Mouse (Mus musculus): ENCODE measurements around the gene Asic2.
A peak's percentile ranks its signal among the peaks of the same experiment; 100 is the strongest.
"Not testable (repeated sequence)": the region's sequence is repeated elsewhere in the genome, so short reads cannot be mapped to it uniquely, and the experiment has no call there.

Gene Asic2

DNA sequence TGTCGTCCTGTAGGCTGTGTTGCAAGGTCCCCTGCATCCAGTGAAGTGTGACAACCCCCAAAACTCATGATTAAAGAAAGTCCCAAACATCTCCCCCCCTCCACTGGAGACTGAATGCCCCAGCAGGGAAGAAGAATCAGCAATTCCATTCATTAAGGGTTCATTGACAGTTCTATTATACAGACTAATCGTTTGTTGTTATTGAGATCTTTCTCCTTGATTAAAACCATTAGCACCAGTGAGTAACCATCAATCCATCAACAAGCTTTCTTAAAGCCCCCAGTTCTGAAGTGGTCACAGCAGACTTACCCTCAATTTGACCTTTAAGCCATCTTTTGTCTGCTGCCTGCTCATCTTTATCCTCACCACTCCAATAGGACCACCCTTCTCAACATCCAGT, 688.2 kb downstream of the Asic2 start:
- H3K4me1 ChIP-seq (replicated peaks; ENCODE audit: low read depth, low read length), result peaks cover 13% of the 10 kb centered on the region
- H3K36me3 ChIP-seq (ENCODE audit: insufficient read depth, low read length), result no peaks in the 10 kb centered on the region
- TF ChIP-seq POU5F1 (IDR thresholded peaks at IDR 0.05; ENCODE audit: borderline replicate concordance, low read length), result no peak
- TF ChIP-seq NANOG (IDR thresholded peaks at IDR 0.05; ENCODE audit: borderline replicate concordance, low read length), result peak; percentile 99
- no peak for TF ChIP-seq CTCF (conservative IDR thresholded peaks at IDR 0.05; ENCODE audit: low read length)
- no peak overlapping the region for H3K4me3 ChIP-seq (replicated peaks; ENCODE audit: low read length)
- H3K27me3 ChIP-seq (ENCODE audit: insufficient read depth, low read length), result peaks cover 53% of the 10 kb centered on the region
- H3K9me3 ChIP-seq (ENCODE audit: low read length), result peaks cover 12% of the 10 kb centered on the region; the same call in 1 of the 2 replicates

DNA sequence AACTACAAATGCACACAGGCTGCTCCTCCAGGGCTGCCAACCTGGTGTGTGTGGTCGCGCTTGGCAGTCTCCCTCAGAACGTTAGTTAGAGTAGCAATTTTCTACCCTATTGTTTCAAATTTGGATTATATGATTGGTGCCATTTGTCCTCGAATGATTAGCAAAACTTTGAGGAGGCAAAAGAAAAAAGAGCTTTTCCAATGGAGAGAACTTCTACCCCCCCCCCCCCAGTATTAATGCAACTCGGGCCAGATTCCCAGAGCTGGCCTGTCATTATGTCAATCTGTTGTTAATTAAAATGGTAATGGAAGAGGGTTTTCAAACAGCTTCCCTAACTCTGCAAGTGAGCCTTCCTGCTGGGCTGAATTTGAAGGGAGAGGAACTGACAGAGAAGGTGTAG, 690.9 kb downstream of the Asic2 start:
- Histone ChIP-seq H3K4me3 (replicated peaks; ENCODE audit: low read length) (no peak overlapping the region), H3K27me3 (ENCODE audit: insufficient read depth, low read length) (peaks cover 29% of the 10 kb centered on the region), H3K36me3 (ENCODE audit: insufficient read depth, low read length) (no peaks in the 10 kb centered on the region), H3K9me3 (ENCODE audit: low read length) (peaks cover 12% of the 10 kb centered on the region; the same call in 1 of the 2 replicates), H3K4me1 (replicated peaks; ENCODE audit: low read depth, low read length) (peaks cover 13% of the 10 kb centered on the region)
- no peak for TF ChIP-seq CTCF (conservative IDR thresholded peaks at IDR 0.05; ENCODE audit: low read length)
- TF ChIP-seq NANOG (IDR thresholded peaks at IDR 0.05; ENCODE audit: borderline replicate concordance, low read length), result no peak
- TF ChIP-seq POU5F1 (IDR thresholded peaks at IDR 0.05; ENCODE audit: borderline replicate concordance, low read length), result no peak

DNA sequence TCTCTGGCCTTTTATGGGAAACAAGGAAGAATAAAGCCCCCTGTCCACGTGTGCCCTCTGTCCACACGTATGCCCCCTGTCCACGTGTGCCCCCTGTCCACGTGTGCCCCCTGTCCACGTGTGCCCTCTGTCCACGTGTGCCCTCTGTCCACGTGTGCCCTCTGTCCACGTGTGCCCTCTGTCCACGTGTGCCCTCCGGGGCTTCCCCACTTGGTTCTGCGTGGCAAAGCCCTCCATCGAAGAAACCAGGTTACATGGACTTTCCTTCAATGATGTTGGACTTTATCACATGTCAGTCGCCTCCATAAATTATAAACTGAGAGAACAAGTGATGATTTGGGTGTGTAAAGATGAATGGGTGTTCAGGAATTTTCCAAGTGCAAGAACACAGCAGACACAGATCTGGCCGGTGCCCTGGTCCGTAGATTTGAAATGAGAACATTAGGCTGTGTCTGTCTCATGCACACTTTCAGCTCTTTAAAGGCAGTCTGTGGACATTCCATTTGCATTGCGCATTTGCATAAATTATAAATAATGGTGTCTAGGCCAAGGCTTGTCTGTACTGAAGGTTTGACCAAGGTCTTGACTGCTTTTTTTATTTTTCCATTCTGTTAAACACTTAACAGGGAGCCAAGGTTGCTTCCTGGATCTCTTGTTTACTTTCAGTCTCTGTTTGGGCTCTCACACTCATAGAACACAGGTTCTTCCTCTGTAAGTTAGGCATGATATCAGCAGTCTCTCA, 695.4 kb downstream of the Asic2 start:
- no peak for TF ChIP-seq NANOG (IDR thresholded peaks at IDR 0.05; ENCODE audit: borderline replicate concordance, low read length)
- Histone ChIP-seq H3K4me1 (replicated peaks; ENCODE audit: low read depth, low read length) (no peaks in the 10 kb centered on the region), H3K4me3 (replicated peaks; ENCODE audit: low read length) (no peak overlapping the region), H3K27me3 (ENCODE audit: insufficient read depth, low read length) (0 out of 2 replicates have a peak, but pooled peaks cover 9% of the 10 kb centered on the region), H3K36me3 (ENCODE audit: insufficient read depth, low read length) (no peaks in the 10 kb centered on the region), H3K9me3 (ENCODE audit: low read length) (peaks cover 10% of the 10 kb centered on the region; the same call in 1 of the 2 replicates)

DNA sequence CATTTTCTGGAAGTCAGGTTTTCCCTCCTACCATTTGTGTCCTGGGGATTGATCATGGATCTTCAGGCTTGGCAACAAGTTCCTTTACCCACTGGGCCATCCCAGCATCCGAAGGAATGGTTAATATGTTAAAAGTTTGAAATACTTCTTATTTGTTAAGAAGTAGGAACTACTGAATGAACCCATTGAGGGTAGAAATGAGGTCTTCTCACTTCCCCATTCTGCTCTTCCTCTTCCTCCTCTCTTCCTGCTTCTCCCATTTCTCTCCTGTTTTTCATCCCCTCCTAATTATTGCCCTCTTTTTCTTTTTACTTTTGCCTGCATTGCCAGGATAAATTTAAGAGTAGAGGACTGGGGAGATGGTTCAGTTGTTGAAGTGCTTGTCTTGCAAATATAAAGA, 696.8 kb downstream of the Asic2 start:
- TF ChIP-seq CTCF (conservative IDR thresholded peaks at IDR 0.05; ENCODE audit: low read length) (no peak), NANOG (IDR thresholded peaks at IDR 0.05; ENCODE audit: borderline replicate concordance, low read length) (no peak), POU5F1 (IDR thresholded peaks at IDR 0.05; ENCODE audit: borderline replicate concordance, low read length) (no peak)
- Histone ChIP-seq H3K4me1 (replicated peaks; ENCODE audit: low read depth, low read length) (no peaks in the 10 kb centered on the region), H3K36me3 (ENCODE audit: insufficient read depth, low read length) (no peaks in the 10 kb centered on the region), H3K27me3 (ENCODE audit: insufficient read depth, low read length) (0 out of 2 replicates have a peak, but pooled peaks cover 9% of the 10 kb centered on the region), H3K4me3 (replicated peaks; ENCODE audit: low read length) (no peak overlapping the region), H3K9me3 (ENCODE audit: low read length) (peaks cover 23% of the 10 kb centered on the region)

DNA sequence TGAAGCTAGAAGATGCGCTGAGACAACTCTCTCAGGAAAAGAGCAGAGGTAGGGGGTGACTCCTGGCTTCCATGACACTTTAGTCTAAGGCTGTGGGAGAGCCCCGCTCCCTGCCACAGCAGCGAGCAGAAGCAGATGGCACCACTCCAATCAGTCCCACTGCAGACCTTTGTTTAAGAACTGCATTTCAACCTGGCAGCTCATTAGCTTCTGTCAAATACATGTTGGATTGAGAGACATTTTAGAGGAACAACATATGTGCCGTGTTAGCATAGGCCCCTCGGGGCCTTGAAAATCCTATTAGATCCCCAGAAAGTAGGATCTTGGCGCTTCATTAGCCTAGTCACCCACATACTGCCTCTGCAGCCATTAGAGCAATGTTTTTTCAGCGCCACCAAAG, 697.7 kb downstream of the Asic2 start:
- Histone ChIP-seq H3K4me3 (replicated peaks; ENCODE audit: low read length) (no peak overlapping the region), H3K4me1 (replicated peaks; ENCODE audit: low read depth, low read length) (no peaks in the 10 kb centered on the region), H3K9me3 (ENCODE audit: low read length) (peaks cover 31% of the 10 kb centered on the region), H3K27me3 (ENCODE audit: insufficient read depth, low read length) (0 out of 2 replicates have a peak, but pooled peaks cover 2% of the 10 kb centered on the region), H3K36me3 (ENCODE audit: insufficient read depth, low read length) (no peaks in the 10 kb centered on the region)
- TF ChIP-seq CTCF (conservative IDR thresholded peaks at IDR 0.05; ENCODE audit: low read length) (no peak), NANOG (IDR thresholded peaks at IDR 0.05; ENCODE audit: borderline replicate concordance, low read length) (no peak), POU5F1 (IDR thresholded peaks at IDR 0.05; ENCODE audit: borderline replicate concordance, low read length) (no peak)

DNA sequence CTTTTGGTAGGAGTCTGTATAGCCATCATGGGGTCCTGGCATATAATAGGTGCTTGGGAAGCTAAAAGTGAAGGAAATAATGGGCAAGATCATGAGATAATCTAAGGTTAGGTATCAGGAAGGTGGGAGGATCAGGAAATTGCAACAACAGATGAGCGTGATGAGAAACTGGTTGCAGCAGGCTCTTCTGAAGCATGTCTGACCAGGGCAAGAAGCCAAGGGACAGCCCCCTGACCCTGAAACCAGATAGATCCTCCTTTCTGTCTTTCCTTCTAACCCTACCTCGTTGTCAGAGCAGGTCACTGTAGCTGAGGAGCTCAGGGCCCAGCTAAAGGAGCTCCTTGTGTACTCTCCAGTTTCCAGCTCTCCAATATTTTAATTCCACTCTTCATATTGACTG, 704.5 kb downstream of the Asic2 start:
- no peaks in the 10 kb centered on the region for H3K27me3 ChIP-seq (ENCODE audit: insufficient read depth, low read length)
- peaks cover 33% of the 10 kb centered on the region for H3K9me3 ChIP-seq (ENCODE audit: low read length)
- H3K4me1 ChIP-seq (replicated peaks; ENCODE audit: low read depth, low read length), result no peaks in the 10 kb centered on the region
- no peak overlapping the region for H3K4me3 ChIP-seq (replicated peaks; ENCODE audit: low read length)
- no peaks in the 10 kb centered on the region for H3K36me3 ChIP-seq (ENCODE audit: insufficient read depth, low read length)
- no peak for TF ChIP-seq CTCF (conservative IDR thresholded peaks at IDR 0.05; ENCODE audit: low read length)
- no peak for TF ChIP-seq POU5F1 (IDR thresholded peaks at IDR 0.05; ENCODE audit: borderline replicate concordance, low read length)
- TF ChIP-seq NANOG (IDR thresholded peaks at IDR 0.05; ENCODE audit: borderline replicate concordance, low read length), result no peak

GRCm38 (mm10) chr11:81263193-81263592, 705.1 kb downstream of the Asic2 start:
- Histone ChIP-seq H3K27me3 (ENCODE audit: insufficient read depth, low read length) (no peaks in the 10 kb centered on the region; the same call in 1 of the 2 replicates), H3K36me3 (ENCODE audit: insufficient read depth, low read length) (no peaks in the 10 kb centered on the region), H3K4me3 (replicated peaks; ENCODE audit: low read length) (no peak overlapping the region), H3K9me3 (ENCODE audit: low read length) (peaks cover 30% of the 10 kb centered on the region), H3K4me1 (replicated peaks; ENCODE audit: low read depth, low read length) (no peaks in the 10 kb centered on the region)
- no peak for TF ChIP-seq CTCF (conservative IDR thresholded peaks at IDR 0.05; ENCODE audit: low read length)
- TF ChIP-seq NANOG (IDR thresholded peaks at IDR 0.05; ENCODE audit: borderline replicate concordance, low read length), result no peak
- TF ChIP-seq POU5F1 (IDR thresholded peaks at IDR 0.05; ENCODE audit: borderline replicate concordance, low read length), result no peak

DNA sequence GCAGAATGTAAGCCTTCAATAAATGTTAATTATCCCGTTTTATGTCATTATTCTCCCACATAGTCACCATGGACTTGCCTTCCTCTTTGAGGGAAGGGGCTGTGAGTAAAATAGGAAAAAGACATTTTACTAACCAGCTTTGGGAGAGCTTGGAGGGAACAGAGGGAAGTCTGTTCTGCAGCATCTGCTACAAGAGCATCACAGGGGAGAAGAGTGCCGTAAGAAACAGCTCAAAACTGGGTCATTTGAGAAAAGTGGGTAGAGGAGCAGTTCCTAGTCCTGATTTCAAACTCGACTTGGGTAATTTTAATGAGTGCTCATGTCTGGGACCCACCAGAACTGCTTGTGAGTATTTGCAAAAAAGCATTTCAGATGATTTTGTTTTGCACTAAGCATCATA, 707.0 kb downstream of the Asic2 start:
- TF ChIP-seq POU5F1 (IDR thresholded peaks at IDR 0.05; ENCODE audit: borderline replicate concordance, low read length), result no peak
- TF ChIP-seq NANOG (IDR thresholded peaks at IDR 0.05; ENCODE audit: borderline replicate concordance, low read length), result no peak
- no peak for TF ChIP-seq CTCF (conservative IDR thresholded peaks at IDR 0.05; ENCODE audit: low read length)
- no peaks in the 10 kb centered on the region for H3K4me1 ChIP-seq (replicated peaks; ENCODE audit: low read depth, low read length)

DNA sequence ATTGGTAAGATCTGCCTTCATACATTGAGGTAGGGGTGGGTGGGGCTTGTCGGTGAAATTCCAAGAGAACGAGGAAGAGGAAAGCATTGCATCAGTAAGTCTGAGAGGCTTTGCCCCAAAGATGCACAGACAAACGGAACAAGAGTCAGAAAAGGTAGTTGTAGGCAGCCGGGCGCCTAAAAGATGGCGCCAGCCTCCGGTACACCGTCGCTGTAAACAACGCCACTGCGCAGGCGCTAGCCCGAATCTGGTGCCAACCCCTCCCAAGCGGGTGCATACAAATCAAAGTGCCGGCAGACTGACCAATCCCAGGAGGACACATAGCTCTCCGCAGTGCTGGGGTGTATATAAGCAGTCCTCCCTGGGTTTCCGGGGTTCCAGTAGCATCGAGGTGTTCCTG, 727.1 kb downstream of the Asic2 start:
- H3K27me3 ChIP-seq (ENCODE audit: insufficient read depth, low read length); H3K4me1 ChIP-seq (replicated peaks; ENCODE audit: low read depth, low read length); H3K36me3 ChIP-seq (ENCODE audit: insufficient read depth, low read length); H3K4me3 ChIP-seq (replicated peaks; ENCODE audit: low read length): not testable (repeated sequence)
- peaks cover 15% of the 10 kb centered on the region for H3K9me3 ChIP-seq (ENCODE audit: low read length)

More for the DNA sequence above, 707.0 kb downstream of the Asic2 start:
- Histone ChIP-seq H3K36me3 (ENCODE audit: insufficient read depth, low read length) (no peaks in the 10 kb centered on the region), H3K27me3 (ENCODE audit: insufficient read depth, low read length) (no peaks in the 10 kb centered on the region; the same call in 1 of the 2 replicates), H3K9me3 (ENCODE audit: low read length) (peaks cover 14% of the 10 kb centered on the region), H3K4me3 (replicated peaks; ENCODE audit: low read length) (no peak overlapping the region)

Measured in E14TG2a.4 (cell line).